Mouse (Mus musculus): Measurements from ENCODE around the gene Rrp15. TPM values are rescaled to one million over a fixed set of nuclear protein-coding genes. Genes with fewer than 3 reads are reported as not detected.

Gene Rrp15
- polyA plus RNA-seq, 1 experiment from 2014 or later, result 26.9 TPM

DNA sequence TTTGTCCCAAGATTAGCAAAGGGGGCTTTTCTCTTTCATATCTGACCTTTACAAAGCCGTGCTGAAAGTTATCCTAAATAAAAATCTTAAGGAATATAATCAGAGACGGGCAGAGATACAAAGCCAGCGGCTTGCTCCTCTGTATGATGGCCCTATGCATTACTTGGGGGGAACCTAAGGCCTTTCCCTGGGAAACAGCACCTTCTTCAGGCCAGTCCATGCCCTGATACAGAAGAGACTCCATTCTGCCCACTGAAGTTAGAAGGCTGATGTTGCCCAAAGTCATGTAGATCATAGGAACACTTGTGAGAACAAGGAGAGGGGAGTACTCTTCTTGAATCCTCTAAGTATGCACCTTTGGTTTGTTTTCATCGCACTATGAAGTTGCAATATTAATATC lies 56.8 kb downstream of the Rrp15 start:
- no peak overlapping the region for H3K4me2 ChIP-seq (ENCODE audit: low read length)
- no peak overlapping the region for H3K27ac ChIP-seq (ENCODE audit: low read depth, low read length)
- H3K9ac ChIP-seq (ENCODE audit: low read depth, low read length), result no peak overlapping the region
- no peaks in the 10 kb centered on the region for H3K9me3 ChIP-seq (ENCODE audit: control insufficient read depth, low read length)
- H3K36me3 ChIP-seq (ENCODE audit: control insufficient read depth, insufficient read depth, low read length), result no peaks in the 10 kb centered on the region
- no peaks in the 10 kb centered on the region for H3K27me3 ChIP-seq (replicated peaks; ENCODE audit: control insufficient read depth, insufficient read depth, low read length)
- 83% methylated on average over 4 of the region's 4 CpGs for WGBS
- no peak for ATAC-seq
- H3K4me1 ChIP-seq (ENCODE audit: control insufficient read depth, insufficient read depth, low read depth, low read length), result no peaks in the 10 kb centered on the region
- no peak overlapping the region for H3K4me3 ChIP-seq (ENCODE audit: low read length)

DNA sequence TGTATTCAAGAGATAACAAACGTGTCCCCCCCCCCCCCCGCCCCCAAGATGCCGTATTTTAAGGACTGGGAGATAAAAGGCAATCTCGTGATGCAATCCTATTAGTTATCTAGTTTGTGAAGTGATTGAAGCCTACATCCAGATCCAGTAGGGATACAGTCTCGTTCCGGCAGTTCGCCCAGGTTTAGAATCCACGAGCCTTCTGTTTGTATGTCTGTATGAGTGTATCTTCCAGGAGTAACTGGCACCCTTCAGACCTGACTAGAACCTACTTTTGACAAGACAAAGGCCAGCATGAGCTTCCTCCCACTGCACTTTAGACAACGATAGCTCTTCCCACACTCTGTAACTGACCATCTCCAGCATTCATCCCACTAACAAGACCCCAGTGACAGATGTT lies 57.5 kb downstream of the Rrp15 start:
- Histone ChIP-seq H3K27ac (ENCODE audit: low read depth, low read length) (no peak overlapping the region), H3K9ac (ENCODE audit: low read depth, low read length) (no peak overlapping the region), H3K36me3 (ENCODE audit: control insufficient read depth, insufficient read depth, low read length) (no peaks in the 10 kb centered on the region), H3K9me3 (ENCODE audit: control insufficient read depth, low read length) (no peaks in the 10 kb centered on the region), H3K27me3 (replicated peaks; ENCODE audit: control insufficient read depth, insufficient read depth, low read length) (no peaks in the 10 kb centered on the region), H3K4me3 (ENCODE audit: low read length) (no peak overlapping the region), H3K4me1 (ENCODE audit: control insufficient read depth, insufficient read depth, low read depth, low read length) (no peaks in the 10 kb centered on the region), H3K4me2 (ENCODE audit: low read length) (no peak overlapping the region)
- ATAC-seq, result no peak
- 84% methylated on average over 9 of the region's 9 CpGs for WGBS

DNA sequence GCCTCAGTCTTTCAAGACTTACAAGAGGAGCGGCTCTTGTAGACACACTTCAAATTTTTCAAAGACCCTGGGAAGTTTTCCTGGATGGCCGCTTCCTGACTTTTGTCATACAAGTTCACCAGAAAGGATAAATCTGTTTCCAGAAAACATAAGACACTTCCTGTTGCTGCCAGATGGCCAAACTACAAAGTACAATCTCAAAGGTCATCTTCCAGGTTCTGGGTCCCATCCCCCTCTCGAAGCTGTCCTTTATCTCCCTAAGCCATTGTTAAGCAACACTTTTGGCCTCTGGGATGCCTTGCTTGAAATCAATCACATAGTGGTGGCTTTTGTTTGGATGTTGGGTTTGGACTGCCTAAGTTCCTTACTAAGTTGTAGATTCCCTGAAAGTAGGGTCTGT lies 65.1 kb downstream of the Rrp15 start:
- WGBS, result 84% methylated on average over 3 of the region's 3 CpGs
- no peak for ATAC-seq
- no peaks in the 10 kb centered on the region for H3K27me3 ChIP-seq (replicated peaks; ENCODE audit: control insufficient read depth, insufficient read depth, low read length)
- peaks cover 6% of the 10 kb centered on the region; the same call in 1 of the 2 replicates for H3K4me1 ChIP-seq (ENCODE audit: control insufficient read depth, insufficient read depth, low read depth, low read length)
- no peaks in the 10 kb centered on the region for H3K36me3 ChIP-seq (ENCODE audit: control insufficient read depth, insufficient read depth, low read length)
- H3K4me2 ChIP-seq (ENCODE audit: low read length), result no peak overlapping the region
- no peak overlapping the region for H3K27ac ChIP-seq (ENCODE audit: low read depth, low read length)
- H3K9me3 ChIP-seq (ENCODE audit: control insufficient read depth, low read length), result no peaks in the 10 kb centered on the region
- no peak overlapping the region for H3K9ac ChIP-seq (ENCODE audit: low read depth, low read length)
- H3K4me3 ChIP-seq (ENCODE audit: low read length), result no peak overlapping the region

DNA sequence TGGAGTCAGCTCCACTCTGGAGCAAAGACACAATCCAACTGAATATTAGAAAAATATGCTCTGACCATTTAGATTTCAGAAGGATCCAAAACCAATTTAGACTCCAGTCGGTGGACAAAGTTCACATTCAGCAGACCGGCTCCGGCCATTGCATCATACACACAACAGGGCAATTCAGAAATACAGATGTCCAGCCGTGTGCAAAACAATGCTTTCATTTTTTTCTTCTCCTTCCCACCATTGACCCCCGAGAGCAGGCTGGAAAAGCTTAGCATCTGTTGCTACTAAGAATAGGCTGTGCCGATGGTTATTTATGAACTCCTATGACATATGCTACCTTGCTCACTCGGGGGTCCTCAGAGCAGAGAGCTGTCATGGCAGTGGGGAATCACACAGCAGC lies 66.6 kb downstream of the Rrp15 start:
- H3K4me1 ChIP-seq (ENCODE audit: control insufficient read depth, insufficient read depth, low read depth, low read length), result peaks cover 6% of the 10 kb centered on the region; the same call in 1 of the 2 replicates
- H3K9ac ChIP-seq (ENCODE audit: low read depth, low read length), result no peak overlapping the region
- H3K4me3 ChIP-seq (ENCODE audit: low read length), result no peak overlapping the region
- WGBS, result 20% methylated on average over 7 of the region's 7 CpGs
- H3K36me3 ChIP-seq (ENCODE audit: control insufficient read depth, insufficient read depth, low read length), result no peaks in the 10 kb centered on the region
- H3K27ac ChIP-seq (ENCODE audit: low read depth, low read length), result no peak overlapping the region
- no peak overlapping the region for H3K4me2 ChIP-seq (ENCODE audit: low read length)
- ATAC-seq, result no peak
- no peaks in the 10 kb centered on the region for H3K27me3 ChIP-seq (replicated peaks; ENCODE audit: control insufficient read depth, insufficient read depth, low read length)
- no peaks in the 10 kb centered on the region for H3K9me3 ChIP-seq (ENCODE audit: control insufficient read depth, low read length)

GRCm38 (mm10) chr1:186677614-186678013 lies 71.5 kb downstream of the Rrp15 start:
- WGBS, result 82% methylated on average over 12 of the region's 12 CpGs
- H3K9ac ChIP-seq (ENCODE audit: low read depth, low read length), result no peak overlapping the region
- H3K4me3 ChIP-seq (ENCODE audit: low read length), result no peak overlapping the region
- H3K9me3 ChIP-seq (ENCODE audit: control insufficient read depth, low read length), result no peaks in the 10 kb centered on the region
- no peaks in the 10 kb centered on the region for H3K27me3 ChIP-seq (replicated peaks; ENCODE audit: control insufficient read depth, insufficient read depth, low read length)
- H3K36me3 ChIP-seq (ENCODE audit: control insufficient read depth, insufficient read depth, low read length), result no peaks in the 10 kb centered on the region
- peaks cover 3% of the 10 kb centered on the region; the same call in 1 of the 2 replicates for H3K4me1 ChIP-seq (ENCODE audit: control insufficient read depth, insufficient read depth, low read depth, low read length)
- no peak overlapping the region for H3K4me2 ChIP-seq (ENCODE audit: low read length)
- ATAC-seq, result no peak
- no peak overlapping the region for H3K27ac ChIP-seq (ENCODE audit: low read depth, low read length)

DNA sequence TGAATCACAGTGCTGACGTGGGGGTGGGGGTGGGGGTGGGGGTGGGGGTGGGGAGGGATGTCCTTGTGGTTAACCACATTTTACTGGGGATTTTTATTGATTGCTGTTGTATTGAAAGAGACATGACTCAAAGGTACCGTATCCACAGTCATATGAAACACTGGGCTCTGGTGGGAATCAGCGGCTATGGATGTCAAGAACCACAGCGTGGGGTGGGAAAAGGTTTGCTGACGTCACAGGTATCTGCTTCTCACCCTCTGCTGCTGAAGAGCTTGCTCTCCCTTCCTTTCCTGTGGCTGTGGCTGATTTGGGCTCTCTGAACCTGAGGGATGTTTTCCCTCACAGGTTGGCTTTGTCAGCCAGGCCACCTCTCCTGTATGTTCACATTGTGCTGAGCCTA lies 73.0 kb downstream of the Rrp15 start:
- Histone ChIP-seq H3K4me1 (ENCODE audit: control insufficient read depth, insufficient read depth, low read depth, low read length) (no peaks in the 10 kb centered on the region), H3K9ac (ENCODE audit: low read depth, low read length) (no peak overlapping the region), H3K9me3 (ENCODE audit: control insufficient read depth, low read length) (no peaks in the 10 kb centered on the region), H3K27me3 (replicated peaks; ENCODE audit: control insufficient read depth, insufficient read depth, low read length) (no peaks in the 10 kb centered on the region), H3K27ac (ENCODE audit: low read depth, low read length) (no peak overlapping the region), H3K36me3 (ENCODE audit: control insufficient read depth, insufficient read depth, low read length) (no peaks in the 10 kb centered on the region), H3K4me3 (ENCODE audit: low read length) (no peak overlapping the region), H3K4me2 (ENCODE audit: low read length) (no peak overlapping the region)
- 59% methylated on average over 5 of the region's 5 CpGs for WGBS
- ATAC-seq, result no peak

DNA sequence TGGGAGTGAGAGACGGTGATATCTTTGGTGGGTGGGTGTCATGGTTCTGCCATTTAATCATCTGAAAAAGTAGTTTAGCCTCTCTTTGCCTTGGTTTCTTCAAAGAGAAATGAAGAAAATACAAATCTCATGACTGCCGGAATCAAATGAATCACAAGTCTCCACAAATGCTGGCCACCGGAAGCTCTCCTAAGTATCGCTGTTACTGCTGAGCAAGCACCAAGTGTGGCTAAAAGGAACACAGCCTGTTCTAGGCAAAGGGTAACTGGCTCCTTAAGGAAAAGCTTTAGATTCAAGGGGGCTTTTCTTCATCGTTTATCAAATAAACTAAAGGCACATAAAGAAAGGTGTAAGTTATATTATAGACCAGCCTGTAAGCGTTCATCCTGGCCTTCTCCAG lies 73.9 kb downstream of the Rrp15 start:
- H3K4me1 ChIP-seq (ENCODE audit: control insufficient read depth, insufficient read depth, low read depth, low read length), result no peaks in the 10 kb centered on the region
- 68% methylated on average over 6 of the region's 6 CpGs for WGBS
- H3K4me2 ChIP-seq (ENCODE audit: low read length), result no peak overlapping the region
- no peak overlapping the region for H3K4me3 ChIP-seq (ENCODE audit: low read length)
- no peak overlapping the region for H3K27ac ChIP-seq (ENCODE audit: low read depth, low read length)
- no peaks in the 10 kb centered on the region for H3K27me3 ChIP-seq (replicated peaks; ENCODE audit: control insufficient read depth, insufficient read depth, low read length)
- no peaks in the 10 kb centered on the region for H3K9me3 ChIP-seq (ENCODE audit: control insufficient read depth, low read length)
- H3K36me3 ChIP-seq (ENCODE audit: control insufficient read depth, insufficient read depth, low read length), result no peaks in the 10 kb centered on the region
- no peak overlapping the region for H3K9ac ChIP-seq (ENCODE audit: low read depth, low read length)
- ATAC-seq, result no peak

GRCm38 (mm10) chr1:186674621-186675020 lies 74.5 kb downstream of the Rrp15 start:
- Histone ChIP-seq H3K27me3 (replicated peaks; ENCODE audit: control insufficient read depth, insufficient read depth, low read length) (no peaks in the 10 kb centered on the region), H3K27ac (ENCODE audit: low read depth, low read length) (no peak overlapping the region), H3K4me3 (ENCODE audit: low read length) (no peak overlapping the region), H3K4me1 (ENCODE audit: control insufficient read depth, insufficient read depth, low read depth, low read length) (no peaks in the 10 kb centered on the region), H3K36me3 (ENCODE audit: control insufficient read depth, insufficient read depth, low read length) (no peaks in the 10 kb centered on the region), H3K9ac (ENCODE audit: low read depth, low read length) (no peak overlapping the region), H3K9me3 (ENCODE audit: control insufficient read depth, low read length) (no peaks in the 10 kb centered on the region), H3K4me2 (ENCODE audit: low read length) (no peak overlapping the region)
- ATAC-seq, result no peak
- WGBS, result 85% methylated on average over 3 of the region's 3 CpGs

GRCm38 (mm10) chr1:186673166-186673565 lies 76.0 kb downstream of the Rrp15 start:
- Histone ChIP-seq H3K36me3 (ENCODE audit: control insufficient read depth, insufficient read depth, low read length) (no peaks in the 10 kb centered on the region), H3K4me2 (ENCODE audit: low read length) (no peak overlapping the region), H3K27ac (ENCODE audit: low read depth, low read length) (no peak overlapping the region), H3K4me1 (ENCODE audit: control insufficient read depth, insufficient read depth, low read depth, low read length) (no peaks in the 10 kb centered on the region), H3K9me3 (ENCODE audit: control insufficient read depth, low read length) (no peaks in the 10 kb centered on the region), H3K27me3 (replicated peaks; ENCODE audit: control insufficient read depth, insufficient read depth, low read length) (no peaks in the 10 kb centered on the region), H3K4me3 (ENCODE audit: low read length) (no peak overlapping the region), H3K9ac (ENCODE audit: low read depth, low read length) (no peak overlapping the region)
- ATAC-seq, result no peak
- 49% methylated on average over 4 of the region's 4 CpGs for WGBS

Measured in hindbrain, embryonic 16.5 days (tissue).